Mouse (Mus musculus) CH12.LX (cell line): ENCODE results near the gene Slc12a4. TPM values are rescaled to one million over a fixed set of nuclear protein-coding genes. Genes with fewer than 3 reads are reported as not detected.

ENCODE experiments used
- DNase-seq: peaks from one replicate; pipeline ENCODE4 v3.0.0-alpha.2; 2013; ENCODE audit errors: extremely low read depth
- H3K27ac ChIP-seq: 2 replicates; pipeline ENCODE4 v1.5.1; 2012; ENCODE audit warnings: low read depth, mild to moderate bottlenecking, control low read depth, moderate library complexity; ENCODE audit not compliant: insufficient read depth
- H3K27me3 ChIP-seq: replicated peaks from 2 replicates; pipeline ENCODE3; 2012; ENCODE audit warnings: inconsistent platforms
- H3K36me3 ChIP-seq, 2 experiments: replicated peaks in 1 of 2; 2 replicates each; pipeline versions ENCODE3 to v1.6.1; 2012; ENCODE audit warnings: inconsistent platforms in 1 of 2, low read length in 1 of 2, mild to moderate bottlenecking in 1 of 2, mixed read lengths in 1 of 2, moderate library complexity in 1 of 2; ENCODE audit not compliant: control insufficient read depth in 1 of 2, insufficient read depth in 1 of 2
- H3K4me1 ChIP-seq, 2 experiments: 2 replicates each; pipeline ENCODE4 v1.6.1; 2012; ENCODE audit warnings: inconsistent platforms in 1 of 2, moderate library complexity in 1 of 2; ENCODE audit not compliant: insufficient read depth in 2 of 2, control insufficient read depth in 1 of 2
- H3K4me2 ChIP-seq: 2 replicates; pipeline ENCODE4 v1.6.1; 2012; ENCODE audit warnings: low read depth, mild to moderate bottlenecking, control low read depth; ENCODE audit not compliant: poor library complexity, insufficient read depth, severe bottlenecking
- H3K4me3 ChIP-seq, 3 experiments: fragments of 150-350 bp in 1 of 3; sonication (generic) in 1 of 3; replicated peaks in 1 of 3; 2 replicates each; pipeline versions ENCODE3 to v1.5.1; 2011 to 2012; ENCODE audit warnings: low read depth in 2 of 3, low read length in 2 of 3, mild to moderate bottlenecking in 2 of 3, moderate library complexity in 2 of 3, control low read depth in 1 of 3, improper control_type of control experiment in 1 of 3, inconsistent platforms in 1 of 3, mixed read lengths in 1 of 3; ENCODE audit not compliant: poor library complexity in 1 of 3
- H3K79me2 ChIP-seq: replicated peaks from 2 replicates; pipeline ENCODE4 v1.6.1; 2012; ENCODE audit warnings: mild to moderate bottlenecking, moderate library complexity; ENCODE audit not compliant: control insufficient read depth, poor library complexity, insufficient read depth, severe bottlenecking; ENCODE audit errors: extremely low read depth
- H3K9ac ChIP-seq: 2 replicates; pipeline ENCODE4 v1.6.1; 2012; ENCODE audit warnings: low read depth, mild to moderate bottlenecking, control low read depth, moderate library complexity; ENCODE audit not compliant: insufficient read depth
- H3K9me3 ChIP-seq: replicated peaks from 2 replicates; pipeline ENCODE3; 2012; ENCODE audit warnings: low read length, inconsistent platforms, mixed read lengths
- BHLHE40 ChIP-seq: IDR thresholded peaks from 2 replicates; pipeline ENCODE4 v1.6.1; 2011; ENCODE audit warnings: mild to moderate bottlenecking, low read depth, low read length, improper control_type of control experiment
- CHD1 ChIP-seq: IDR thresholded peaks from 2 replicates; pipeline ENCODE4 v1.6.1; 2012; ENCODE audit warnings: low read depth, low read length, improper control_type of control experiment, inconsistent platforms
- CTCF ChIP-seq, 2 experiments: IDR thresholded peaks in 1 of 2; conservative IDR thresholded peaks in 1 of 2; 2 replicates each; pipeline ENCODE4 v1.5.1; 2011 to 2012; ENCODE audit warnings: low read depth in 2 of 2, low read length in 2 of 2, improper control_type of control experiment in 1 of 2, inconsistent platforms in 1 of 2, mild to moderate bottlenecking in 1 of 2, moderate library complexity in 1 of 2
- GABPA ChIP-seq: IDR thresholded peaks from 2 replicates; pipeline ENCODE4 v1.6.1; 2012; ENCODE audit warnings: low read depth, low read length, improper control_type of control experiment, inconsistent platforms; ENCODE audit not compliant: insufficient replicate concordance
- IRF4 ChIP-seq: IDR thresholded peaks from 2 replicates; pipeline ENCODE4 v1.6.1; 2014; ENCODE audit warnings: low read depth, mild to moderate bottlenecking, inconsistent platforms, low read length, improper control_type of control experiment
- JUND ChIP-seq: conservative IDR thresholded peaks from 2 replicates; pipeline ENCODE4 v1.6.1; 2011; ENCODE audit warnings: low read depth, low read length, improper control_type of control experiment
- MAX ChIP-seq: IDR thresholded peaks from 2 replicates; pipeline ENCODE4 v1.6.1; 2011; ENCODE audit warnings: low read length, improper control_type of control experiment
- MYC ChIP-seq: IDR thresholded peaks from 2 replicates; pipeline ENCODE4 v1.6.1; 2011; ENCODE audit warnings: low read depth, mild to moderate bottlenecking, improper control_type of control experiment, low read length
- POLR2A ChIP-seq: IDR thresholded peaks from 2 replicates; pipeline ENCODE4 v1.6.1; 2011; ENCODE audit warnings: low read depth, mild to moderate bottlenecking, improper control_type of control experiment, low read length
- TCF12 ChIP-seq: IDR thresholded peaks from 2 replicates; pipeline ENCODE4 v1.6.1; 2014; ENCODE audit warnings: low read depth, mild to moderate bottlenecking, inconsistent platforms, low read length, improper control_type of control experiment
- UBTF ChIP-seq: IDR thresholded peaks from 2 replicates; pipeline ENCODE4 v1.6.1; 2012; ENCODE audit warnings: low read depth, mild to moderate bottlenecking, inconsistent platforms, low read length, improper control_type of control experiment, moderate library complexity
- USF1 ChIP-seq: IDR thresholded peaks from 2 replicates; pipeline ENCODE4 v1.6.1; 2014; ENCODE audit warnings: low read depth, mild to moderate bottlenecking, inconsistent platforms, low read length, improper control_type of control experiment
- ZKSCAN1 ChIP-seq: IDR thresholded peaks from 2 replicates; pipeline ENCODE4 v1.6.1; 2012; ENCODE audit warnings: low read depth, inconsistent platforms, low read length, improper control_type of control experiment, borderline replicate concordance
- ZMIZ1 ChIP-seq: IDR thresholded peaks from 2 replicates; pipeline ENCODE4 v1.6.1; 2012; ENCODE audit warnings: low read depth, mild to moderate bottlenecking, inconsistent platforms, low read length, improper control_type of control experiment
- dilution Hi-C: fragments of 300-500 bp; cut with MboI; formaldehyde crosslinking; loops from 2 replicates; pipeline ENCODE4 v1.14.3; 2020; ENCODE audit warnings: low sequenced_read_pairs; ENCODE audit not compliant: extremely low pct_unique_long_range_greater_than_20kb, extremely low pct_ligation_motif_present
- in situ Hi-C: fragments of 300-500 bp; cut with MboI; formaldehyde crosslinking; loops from 3 replicates; pipeline ENCODE4 v1.14.3; 2019; ENCODE audit warnings: low sequenced_read_pairs, low pct_ligation_motif_present, low pct_unique_long_range_greater_than_20kb, mixed read lengths
- polyA plus RNA-seq: library from polyadenylated mRNA; unstranded; fragments of >175 nt; gene quantifications from 2 replicates; pipeline ENCODE4 v1.2.1, GENCODE M21; 2012; ENCODE audit warnings: low read depth; ENCODE audit not compliant: insufficient read length
- total RNA-seq, 2 experiments: library from RNA; depleted of rRNA; stranded (reverse); fragments of 300-350 nt in 1 of 2; fragments of >200 nt in 1 of 2; gene quantifications; 2 replicates each; pipeline ENCODE4 v1.2.3; 2012 to 2014

Gene Slc12a4
- total and polyA plus RNA-seq, 3 experiments = 4.2 to 9.4 (median 8.1) TPM

GRCm38 (mm10) chr8:105965266-105965904 is 512 bp downstream of the Slc12a4 start:
- DNase-seq = peak; percentile 28

GRCm38 (mm10) chr8:105964506-105965265 is 1.2 kb downstream of the Slc12a4 start:
- TF ChIP-seq JUND (no peak), USF1 (no peak), MYC (no peak), CHD1 (no peak), CTCF (conservative IDR thresholded peaks at IDR 0.05 in 1 of 2, IDR thresholded peaks at IDR 0.05 in 1 of 2; ENCODE audit: low read depth in 2 of 2, low read length in 2 of 2) (no peak), ZMIZ1 (no peak), BHLHE40 (no peak), MAX (no peak)
- H3K9ac ChIP-seq = peak overlapping the region; percentile 62; the same call in 1 of the 2 replicates

More at GRCm38 (mm10) chr8:105965266-105965904, 512 bp downstream of the Slc12a4 start:
- Histone ChIP-seq H3K36me3 (peaks cover 0 to 1% of the 10 kb centered on the region in 2 experiments), H3K4me3 (peak overlapping the region; percentile 69 to 88 (median 81)), H3K79me2 (no peaks in the 10 kb centered on the region), H3K4me2 (peak overlapping the region; percentile 42), H3K9ac (peak overlapping the region; percentile 62), H3K9me3 (no peaks in the 10 kb centered on the region), H3K27ac (no peak overlapping the region), H3K4me1 (peaks cover 6 to 14% of the 10 kb centered on the region in 2 experiments)
- in situ Hi-C loops = no loop called here
- dilution Hi-C loops = no loop called here
- TF ChIP-seq UBTF = peak; percentile 54; the same call in 1 of the 2 replicates
- no peak for TF ChIP-seq POLR2A
- TF ChIP-seq ZKSCAN1 = no peak
- TF ChIP-seq, all 38 proteins: peak for 1
- peaks cover 19% of the 10 kb centered on the region for H3K27me3 ChIP-seq

GRCm38 (mm10) chr8:105961536-105961935 is 4.4 kb downstream of the Slc12a4 start:
- TF ChIP-seq TCF12 = no peak
- no peak for TF ChIP-seq IRF4
- no peak for TF ChIP-seq GABPA
- in situ Hi-C loops = no loop called here
- dilution Hi-C loops = no loop called here
- DNase-seq = no peak
- Histone ChIP-seq H3K4me3 (no peak overlapping the region), H3K4me1 (peaks cover 6 to 14% of the 10 kb centered on the region in 2 experiments), H3K9me3 (no peaks in the 10 kb centered on the region), H3K4me2 (no peak overlapping the region), H3K9ac (no peak overlapping the region), H3K27ac (no peak overlapping the region), H3K79me2 (no peaks in the 10 kb centered on the region), H3K36me3 (peaks cover 2 to 31% of the 10 kb centered on the region in 2 experiments), H3K27me3 (peaks cover 4% of the 10 kb centered on the region)

More at GRCm38 (mm10) chr8:105964506-105965265, 1.2 kb downstream of the Slc12a4 start:
- dilution Hi-C loops (no loop called here), in situ Hi-C loops (no loop called here)
- H3K4me1 ChIP-seq = peaks cover 6 to 14% of the 10 kb centered on the region in 2 experiments
- H3K27me3 ChIP-seq = peaks cover 19% of the 10 kb centered on the region
- peak overlapping the region; percentile 42 for H3K4me2 ChIP-seq
- H3K36me3 ChIP-seq = peaks cover 0 to 8% of the 10 kb centered on the region in 2 experiments
- no peak overlapping the region for H3K27ac ChIP-seq
- H3K4me3 ChIP-seq = peak overlapping the region; percentile 69 to 88 (median 81)
- no peaks in the 10 kb centered on the region for H3K79me2 ChIP-seq
- no peaks in the 10 kb centered on the region for H3K9me3 ChIP-seq
- DNase-seq = no peak
